Mouse (Mus musculus) liver, postnatal 0 days (tissue): ENCODE measurements around the gene Adamts16. TPM values are rescaled to one million over a fixed set of nuclear protein-coding genes. Genes with fewer than 3 reads are reported as not detected.

Experiments used
- ATAC-seq: fragments of 200-750 bp; cut with Nextera tagmentation; 2 replicates; pipeline ENCODE4 v1.8.0; 2017; ENCODE audit warnings: mild to moderate bottlenecking, moderate library complexity
- DNase-seq: peaks from one replicate; pipeline ENCODE4 v3.0.0-alpha.2; 2016
- H3K27ac ChIP-seq: fragments of 300-500 bp; sonication (generic); 2 replicates; pipeline ENCODE4 v1.5.1; 2014; ENCODE audit warnings: antibody characterized with exemption, moderate library complexity, mild to moderate bottlenecking, low read depth
- H3K27me3 ChIP-seq: fragments of 300-500 bp; sonication (generic); 2 replicates; pipeline ENCODE4 v1.6.1; 2014; ENCODE audit warnings: low read length, control low read depth, mixed read lengths; ENCODE audit not compliant: insufficient read depth
- H3K36me3 ChIP-seq: fragments of 300-500 bp; sonication (generic); replicated peaks from 2 replicates; pipeline ENCODE4 v1.6.1; 2014; ENCODE audit warnings: mild to moderate bottlenecking, control low read depth, low read length, moderate library complexity, mixed read lengths; ENCODE audit not compliant: insufficient read depth
- H3K4me1 ChIP-seq: fragments of 300-500 bp; sonication (generic); 2 replicates; pipeline ENCODE4 v1.6.1; 2014; ENCODE audit warnings: antibody characterized with exemption, mild to moderate bottlenecking, control low read depth; ENCODE audit not compliant: insufficient read depth
- H3K4me2 ChIP-seq: fragments of 300-500 bp; sonication (generic); 2 replicates; pipeline ENCODE4 v1.6.1; 2014; ENCODE audit warnings: low read depth, mild to moderate bottlenecking, low read length, moderate library complexity, mixed read lengths
- H3K4me3 ChIP-seq: fragments of 300-500 bp; sonication (generic); 2 replicates; pipeline ENCODE4 v1.5.1; 2014; ENCODE audit warnings: low read depth, low read length
- H3K9ac ChIP-seq: fragments of 300-500 bp; sonication (generic); replicated peaks from 2 replicates; pipeline ENCODE4 v1.6.1; 2014; ENCODE audit warnings: mild to moderate bottlenecking, moderate library complexity
- H3K9me3 ChIP-seq: fragments of 300-500 bp; sonication (generic); 2 replicates; pipeline ENCODE4 v1.6.1; 2016; ENCODE audit warnings: mild to moderate bottlenecking, control low read depth, low read length, mixed read lengths
- CTCF ChIP-seq: sonication (generic); IDR thresholded peaks from 2 replicates; pipeline ENCODE4 v1.5.1; 2016; ENCODE audit warnings: antibody characterized with exemption, low read depth
- EP300 ChIP-seq: IDR thresholded peaks from 2 replicates; pipeline ENCODE4 v1.6.1; 2016; ENCODE audit warnings: antibody characterized with exemption, low read depth, mild to moderate bottlenecking
- WGBS: fragments of 180-500 bp; shearing (Covaris S2); extraction: QIAGEN DNeasy Blood & Tissue Kit; methylation state at CpG from one replicate; pipeline ENCODE4 v1.1.7; 2014; ENCODE audit not compliant: insufficient replicate concordance; 5-methylcytosine and 5-hydroxymethylcytosine counted together
- polyA plus RNA-seq: library from polyadenylated mRNA; unstranded; fragments of >200 nt; fragmentation: Nextera tagmentation; extraction: Ambion mirVana; gene quantifications from 2 replicates; pipeline ENCODE4 v1.2.1, GENCODE M21; 2015

The Adamts16 gene
- polyA plus RNA-seq, 1 experiment from 2014 or later, result 0.23 TPM

DNA sequence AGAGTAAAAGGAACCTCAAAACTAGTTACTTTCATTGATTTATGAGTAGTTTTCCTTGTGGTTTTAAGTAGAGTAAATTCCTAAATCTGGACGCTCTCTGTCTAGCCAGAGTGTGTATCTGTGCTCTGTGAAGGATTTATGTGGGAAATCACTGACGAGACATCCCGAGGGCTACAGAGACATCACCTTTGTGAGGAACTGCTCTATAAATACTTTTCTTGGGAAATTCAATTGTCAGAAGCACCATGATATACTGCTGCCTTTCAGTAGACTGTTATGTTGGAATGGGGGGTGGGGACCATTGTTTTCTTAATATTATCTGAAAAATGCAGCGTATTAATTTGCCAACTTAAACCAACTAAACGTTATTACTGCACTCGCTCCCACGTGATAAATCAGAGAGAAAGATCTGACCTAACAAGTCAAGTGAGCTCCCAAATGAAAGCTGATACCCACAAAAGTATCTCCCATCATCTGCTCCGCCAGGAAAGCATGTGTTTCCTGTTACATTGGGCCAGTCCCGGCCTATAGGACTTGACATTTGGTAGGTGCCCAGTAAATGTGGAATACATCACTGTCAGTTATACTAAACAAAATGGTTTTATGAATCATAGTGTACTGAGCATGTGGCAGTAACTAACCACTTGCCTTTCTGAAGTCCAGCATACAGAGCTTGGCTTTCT is 62.6 kb downstream of the Adamts16 start:
- no peak for TF ChIP-seq CTCF
- TF ChIP-seq EP300, result no peak
- Histone ChIP-seq H3K27ac (no peak overlapping the region), H3K36me3 (no peaks in the 10 kb centered on the region), H3K9ac (no peak overlapping the region), H3K4me1 (no peaks in the 10 kb centered on the region), H3K4me2 (no peak overlapping the region), H3K9me3 (no peaks in the 10 kb centered on the region), H3K4me3 (no peak overlapping the region), H3K27me3 (no peaks in the 10 kb centered on the region)
- DNase-seq, result no peak
- 51% methylated on average over 9 of the region's 9 CpGs for WGBS
- ATAC-seq, result no peak

DNA sequence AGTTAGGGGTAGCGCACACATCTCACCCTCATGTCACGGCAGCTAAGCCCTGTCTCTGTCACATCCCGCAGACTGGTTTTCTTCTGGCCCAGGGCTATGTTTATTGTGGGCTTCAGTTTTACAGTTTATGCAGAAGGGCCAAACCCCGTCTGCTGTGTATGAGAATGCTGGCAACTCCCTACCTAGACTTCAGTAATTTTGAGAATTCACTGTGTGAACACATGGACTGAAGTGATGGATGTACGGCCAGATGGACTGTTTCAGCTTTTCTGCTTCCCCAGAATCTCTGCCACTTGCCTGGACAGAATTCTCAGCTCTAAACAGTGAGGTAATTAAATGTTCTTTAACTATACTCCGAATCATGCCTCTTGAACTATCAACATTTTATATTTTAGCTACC is 70.5 kb downstream of the Adamts16 start:
- Histone ChIP-seq H3K4me3 (no peak overlapping the region), H3K4me2 (no peak overlapping the region), H3K27me3 (no peaks in the 10 kb centered on the region), H3K36me3 (no peaks in the 10 kb centered on the region), H3K27ac (no peak overlapping the region), H3K9ac (no peak overlapping the region), H3K4me1 (no peaks in the 10 kb centered on the region), H3K9me3 (no peaks in the 10 kb centered on the region)
- 82% methylated on average over 6 of the region's 6 CpGs for WGBS
- TF ChIP-seq EP300 (no peak), CTCF (no peak)
- ATAC-seq (no peak), DNase-seq (no peak)

DNA sequence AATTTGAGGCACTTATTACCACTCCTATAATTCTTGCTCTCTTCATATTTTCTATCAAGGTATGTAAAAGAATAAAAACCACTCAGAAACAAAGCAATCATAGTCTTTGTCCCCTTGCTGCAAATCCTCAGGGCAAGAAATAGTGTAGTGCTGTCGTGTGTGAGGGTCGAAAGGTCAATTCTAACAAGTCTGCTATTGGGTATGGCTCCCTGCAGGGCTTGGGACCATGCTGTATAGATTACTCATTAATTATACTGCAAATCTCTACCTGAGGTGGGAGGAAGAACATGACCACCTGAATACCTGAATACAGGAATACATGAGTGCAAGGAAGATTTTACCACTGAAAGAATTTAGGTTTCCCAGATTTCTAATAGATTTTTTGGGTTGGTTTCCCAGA is 72.5 kb downstream of the Adamts16 start:
- H3K9me3 ChIP-seq, result no peaks in the 10 kb centered on the region
- ATAC-seq (no peak), DNase-seq (no peak)
- 72% methylated on average over 2 of the region's 2 CpGs for WGBS
- H3K27me3 ChIP-seq, result no peaks in the 10 kb centered on the region
- no peak overlapping the region for H3K4me2 ChIP-seq
- no peak for TF ChIP-seq EP300
- no peak for TF ChIP-seq CTCF
- no peak overlapping the region for H3K4me3 ChIP-seq
- no peaks in the 10 kb centered on the region for H3K36me3 ChIP-seq
- no peaks in the 10 kb centered on the region for H3K4me1 ChIP-seq
- no peak overlapping the region for H3K9ac ChIP-seq
- no peak overlapping the region for H3K27ac ChIP-seq

DNA sequence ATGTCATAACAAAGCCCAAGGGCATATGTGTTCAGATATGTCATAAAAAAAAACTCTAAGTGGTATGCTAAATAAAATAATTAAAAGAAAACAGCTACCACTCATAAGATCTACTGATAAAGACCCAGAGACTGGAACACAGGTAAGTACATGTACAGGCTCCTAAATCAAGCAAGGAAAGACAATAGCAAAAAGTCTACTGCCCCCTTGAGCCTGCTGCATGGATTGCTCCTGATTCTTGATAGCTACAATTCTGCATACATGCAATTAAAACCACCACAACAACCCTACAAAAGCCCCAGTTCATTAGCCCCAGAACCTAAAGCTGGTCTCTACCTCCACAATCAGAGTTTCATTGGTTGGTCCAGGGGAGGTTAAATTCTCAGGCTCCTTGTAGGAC is 74.1 kb downstream of the Adamts16 start:
- no peaks in the 10 kb centered on the region for H3K36me3 ChIP-seq
- DNase-seq (no peak), ATAC-seq (no peak)
- H3K4me2 ChIP-seq, result no peak overlapping the region
- H3K27ac ChIP-seq, result no peak overlapping the region
- no peaks in the 10 kb centered on the region for H3K27me3 ChIP-seq
- H3K4me3 ChIP-seq, result no peak overlapping the region
- no peaks in the 10 kb centered on the region for H3K9me3 ChIP-seq
- no peak overlapping the region for H3K9ac ChIP-seq
- TF ChIP-seq CTCF (peak; percentile 47), EP300 (no peak)
- no peaks in the 10 kb centered on the region for H3K4me1 ChIP-seq

DNA sequence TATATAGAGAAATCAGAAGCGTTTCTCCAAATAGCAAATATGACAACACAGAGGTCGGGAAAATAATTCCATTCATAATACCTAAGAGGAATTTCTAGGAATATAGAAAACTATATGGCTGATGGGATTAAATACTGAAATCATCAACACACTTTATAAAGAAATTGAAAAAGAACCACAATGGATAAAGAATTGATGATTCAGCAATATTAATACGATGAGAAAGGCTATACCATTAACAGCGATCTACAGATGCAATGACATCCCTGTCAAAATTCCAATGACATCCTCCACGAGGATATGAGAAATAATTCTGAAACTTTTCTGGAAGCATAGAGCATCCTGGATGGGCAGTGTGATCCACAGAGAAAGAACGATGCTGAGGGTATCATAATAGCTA is 76.9 kb downstream of the Adamts16 start:
- H3K9me3 ChIP-seq, result no peaks in the 10 kb centered on the region
- WGBS, result 75% methylated on average over 6 of the region's 6 CpGs
- no peak overlapping the region for H3K4me3 ChIP-seq
- no peaks in the 10 kb centered on the region for H3K36me3 ChIP-seq
- ATAC-seq (no peak), DNase-seq (no peak)
- no peak overlapping the region for H3K9ac ChIP-seq
- no peaks in the 10 kb centered on the region for H3K4me1 ChIP-seq
- H3K27me3 ChIP-seq, result no peaks in the 10 kb centered on the region
- H3K4me2 ChIP-seq, result no peak overlapping the region
- TF ChIP-seq CTCF (no peak), EP300 (no peak)
- no peak overlapping the region for H3K27ac ChIP-seq

DNA sequence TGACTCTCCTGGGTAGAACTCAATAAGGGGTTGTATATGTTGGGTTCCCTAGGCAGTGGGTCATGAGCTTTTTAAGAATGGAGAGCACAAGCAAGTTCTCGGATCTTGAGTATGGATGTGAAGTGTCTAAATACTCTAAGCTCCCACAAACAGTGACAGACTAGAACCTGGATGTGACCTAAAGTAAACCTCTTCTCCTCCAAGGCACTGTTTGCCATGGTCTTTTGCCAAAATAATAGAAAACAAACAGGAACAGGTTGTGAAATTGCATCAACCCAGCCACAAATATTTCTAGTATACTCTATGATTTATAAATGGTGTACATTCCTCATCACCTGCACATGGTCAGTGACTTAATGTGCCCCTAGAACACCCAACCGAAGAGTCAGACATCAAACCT is 79.0 kb downstream of the Adamts16 start:
- Histone ChIP-seq H3K27ac (no peak overlapping the region), H3K4me2 (no peak overlapping the region), H3K27me3 (no peaks in the 10 kb centered on the region), H3K9ac (no peak overlapping the region), H3K36me3 (no peaks in the 10 kb centered on the region), H3K4me1 (no peaks in the 10 kb centered on the region), H3K4me3 (no peak overlapping the region), H3K9me3 (no peaks in the 10 kb centered on the region)
- DNase-seq (no peak), ATAC-seq (no peak)
- 76% methylated on average over 2 of the region's 2 CpGs for WGBS
- TF ChIP-seq EP300 (no peak), CTCF (no peak)

DNA sequence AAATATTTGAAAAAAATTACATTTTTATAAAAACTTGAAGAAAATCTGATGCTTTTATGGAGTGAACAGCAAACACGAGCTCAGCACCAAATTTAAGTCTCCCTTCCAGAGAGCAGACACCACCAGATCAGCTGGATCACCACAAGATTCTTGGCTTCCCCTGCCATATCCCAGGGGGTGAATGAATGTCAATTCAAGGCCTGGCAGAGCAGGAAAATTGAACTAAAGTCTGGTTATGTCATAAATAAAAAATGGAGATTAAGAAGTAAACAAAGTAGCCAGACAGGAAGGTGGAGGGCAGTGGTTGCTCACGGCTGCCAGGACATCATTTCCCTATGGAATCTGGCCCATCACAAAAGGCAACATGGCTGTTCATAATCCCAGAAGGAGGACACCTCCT is 80.3 kb downstream of the Adamts16 start:
- Histone ChIP-seq H3K27me3 (no peaks in the 10 kb centered on the region), H3K4me3 (no peak overlapping the region), H3K9me3 (no peaks in the 10 kb centered on the region), H3K9ac (no peak overlapping the region), H3K4me1 (no peaks in the 10 kb centered on the region), H3K36me3 (no peaks in the 10 kb centered on the region), H3K4me2 (no peak overlapping the region), H3K27ac (no peak overlapping the region)
- TF ChIP-seq CTCF, result no peak
- no peak for TF ChIP-seq EP300
- 53% methylated on average over 2 of the region's 2 CpGs for WGBS
- no peak for DNase-seq
- ATAC-seq, result no peak
